Mouse (Mus musculus) stomach, embryonic 14.5 days (tissue): ENCODE results near the gene Platr17. TPM values are rescaled to one million over a fixed set of nuclear protein-coding genes. Genes with fewer than 3 reads are reported as not detected.
"Not testable (repeated sequence)": the region's sequence is repeated elsewhere in the genome, so short reads cannot be mapped to it uniquely, and the experiment has no call there.

Experiments used
- ATAC-seq: fragments of 200-750 bp; cut with Nextera tagmentation; 2 replicates; pipeline ENCODE4 v1.8.0; 2017; ENCODE audit warnings: low read depth, moderate TSS enrichment; ENCODE audit not compliant: insufficient number of reproducible peaks, insufficient read depth, low FRiP score
- H3K27ac ChIP-seq: fragments of 300-500 bp; sonication (generic); 2 replicates; pipeline ENCODE4 v1.5.1; 2014; ENCODE audit warnings: mild to moderate bottlenecking, low read length, moderate library complexity, mixed read lengths
- H3K27me3 ChIP-seq: fragments of 300-500 bp; sonication (generic); 2 replicates; pipeline ENCODE4 v1.6.1; 2014; ENCODE audit warnings: low read length, control low read depth, mixed read lengths; ENCODE audit not compliant: control insufficient read depth, insufficient read depth
- H3K36me3 ChIP-seq: fragments of 300-500 bp; sonication (generic); 2 replicates; pipeline ENCODE4 v1.6.1; 2014; ENCODE audit warnings: mild to moderate bottlenecking, control low read depth, low read length, moderate library complexity, mixed read lengths; ENCODE audit not compliant: control insufficient read depth, insufficient read depth
- H3K4me1 ChIP-seq: fragments of 300-500 bp; sonication (generic); 2 replicates; pipeline ENCODE4 v1.6.1; 2014; ENCODE audit warnings: low read length, control low read depth, mixed read lengths; ENCODE audit not compliant: control insufficient read depth, insufficient read depth
- H3K4me2 ChIP-seq: fragments of 300-500 bp; sonication (generic); replicated peaks from 2 replicates; pipeline ENCODE4 v1.6.1; 2014; ENCODE audit warnings: low read depth, low read length, control low read depth
- H3K4me3 ChIP-seq: fragments of 300-500 bp; sonication (generic); 2 replicates; pipeline ENCODE4 v1.5.1; 2014; ENCODE audit warnings: low read depth, low read length, control low read depth
- H3K9ac ChIP-seq: fragments of 300-500 bp; sonication (generic); replicated peaks from 2 replicates; pipeline ENCODE4 v1.6.1; 2014; ENCODE audit warnings: low read depth, mild to moderate bottlenecking, control low read depth, low read length, moderate library complexity, mixed read lengths
- H3K9me3 ChIP-seq: fragments of 300-500 bp; sonication (generic); 2 replicates; pipeline ENCODE4 v1.6.1; 2016; ENCODE audit warnings: low read depth, low read length, control low read depth; ENCODE audit not compliant: control insufficient read depth
- WGBS: fragments of 180-500 bp; shearing (Covaris S2); extraction: QIAGEN DNeasy Blood & Tissue Kit; methylation state at CpG from one replicate; pipeline ENCODE4 v1.1.7; 2014; 5-methylcytosine and 5-hydroxymethylcytosine counted together
- polyA plus RNA-seq: library from polyadenylated mRNA; unstranded; fragments of >200 nt; fragmentation: Nextera tagmentation; extraction: Ambion mirVana; gene quantifications from 2 replicates; pipeline ENCODE4 v1.2.1, GENCODE M21; 2014

The Platr17 gene
- 0.54 and 1.00 TPM in 2 replicates for polyA plus RNA-seq

DNA sequence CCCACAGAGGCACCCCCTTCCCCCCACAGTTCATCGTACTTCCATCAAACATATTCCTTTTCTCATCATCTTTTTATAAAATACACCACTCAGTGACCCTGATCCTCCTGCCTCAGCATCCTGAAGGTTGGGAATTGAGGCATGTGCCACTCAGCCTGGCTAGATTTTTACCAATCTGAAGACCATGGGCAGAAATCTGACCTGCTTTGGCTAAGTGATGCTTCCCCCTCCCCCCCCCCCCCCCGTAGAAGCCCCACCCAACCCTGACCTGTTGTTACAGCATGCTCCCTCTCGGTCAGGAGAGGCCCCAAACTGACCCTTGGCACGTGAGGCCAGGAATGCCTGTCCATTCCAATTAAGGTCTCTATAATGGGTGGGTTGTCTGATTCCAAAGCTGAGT is at the start of gene Platr17:
Gene Platr17, plus strand, starts transcription at position 301 of the 400 bp plus-strand sequence.
- H3K4me2 ChIP-seq, ATAC-seq, H3K9ac ChIP-seq, H3K27ac ChIP-seq, H3K4me1 ChIP-seq, H3K36me3 ChIP-seq, H3K27me3 ChIP-seq, H3K9me3 ChIP-seq, H3K4me3 ChIP-seq: not testable (repeated sequence)
- WGBS = 35% methylated on average over 4 of the region's 4 CpGs

DNA sequence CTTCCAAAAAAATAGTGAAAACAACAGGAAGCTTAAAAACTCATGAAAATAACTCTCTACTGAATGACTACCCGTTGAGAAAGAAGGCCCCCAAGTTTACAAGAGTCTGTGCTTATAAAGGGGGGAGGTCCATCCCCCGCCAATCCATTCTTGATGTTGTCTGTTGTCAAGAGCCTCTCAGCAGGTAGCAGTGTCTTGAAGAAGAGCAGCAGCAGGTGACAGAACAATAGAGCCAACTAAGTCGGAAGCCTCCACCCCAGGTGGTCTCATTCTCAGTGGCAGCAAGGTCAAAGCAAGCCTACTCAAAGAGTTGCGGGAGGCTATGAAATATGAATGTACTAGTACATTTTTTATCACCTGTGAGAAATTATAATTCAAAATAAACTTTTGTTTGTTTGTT is 47.1 kb upstream of the Platr17 start:
- no peaks in the 10 kb centered on the region for H3K36me3 ChIP-seq
- H3K4me2 ChIP-seq = no peak overlapping the region
- WGBS = 83% methylated on average over 4 of the region's 4 CpGs
- no peak for ATAC-seq
- no peaks in the 10 kb centered on the region for H3K9me3 ChIP-seq
- H3K4me1 ChIP-seq = no peaks in the 10 kb centered on the region
- H3K27ac ChIP-seq = no peak overlapping the region
- no peak overlapping the region for H3K4me3 ChIP-seq
- no peak overlapping the region for H3K9ac ChIP-seq
- no peaks in the 10 kb centered on the region for H3K27me3 ChIP-seq

DNA sequence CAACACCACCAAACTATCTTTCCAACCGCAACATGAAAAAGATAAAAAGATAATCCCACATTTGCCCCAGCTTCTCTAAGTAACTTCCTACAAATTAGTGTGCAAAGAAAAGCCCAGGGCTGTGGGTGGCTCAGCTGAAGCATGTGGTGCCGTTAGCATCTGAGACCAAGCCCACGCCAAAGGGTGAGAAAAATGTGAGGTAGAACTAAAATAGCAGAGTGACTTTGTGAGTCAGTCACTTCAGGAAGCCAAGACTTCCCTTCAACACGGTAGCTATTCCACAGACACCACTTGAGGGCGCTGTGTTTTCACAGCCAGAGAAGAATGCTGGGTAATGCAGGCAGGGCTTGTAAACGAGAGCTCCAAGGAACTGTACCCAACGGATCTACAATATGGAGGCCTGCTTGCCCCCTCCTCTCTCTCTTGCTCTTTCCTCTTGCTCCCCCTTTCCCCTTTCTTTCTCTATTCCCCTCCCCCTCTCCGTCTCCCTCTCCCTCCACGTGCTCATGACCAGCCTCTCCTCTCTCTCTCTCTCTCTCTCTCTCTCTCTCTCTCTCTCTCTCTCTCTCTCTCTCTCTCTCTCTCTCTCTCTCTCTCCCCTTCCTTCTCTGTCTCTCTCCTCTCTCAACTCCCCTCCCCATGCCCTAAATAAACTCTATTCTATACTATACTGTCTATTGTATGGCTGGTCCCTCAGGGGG is 39.5 kb upstream of the Platr17 start:
- H3K4me1 ChIP-seq = no peaks in the 10 kb centered on the region
- H3K4me3 ChIP-seq = no peak overlapping the region
- no peak for ATAC-seq
- H3K9ac ChIP-seq = no peak overlapping the region
- no peak overlapping the region for H3K4me2 ChIP-seq
- no peaks in the 10 kb centered on the region for H3K9me3 ChIP-seq
- no peak overlapping the region for H3K27ac ChIP-seq
- no peaks in the 10 kb centered on the region for H3K27me3 ChIP-seq
- H3K36me3 ChIP-seq = no peaks in the 10 kb centered on the region
- 35% methylated on average over 9 of the region's 9 CpGs for WGBS

DNA sequence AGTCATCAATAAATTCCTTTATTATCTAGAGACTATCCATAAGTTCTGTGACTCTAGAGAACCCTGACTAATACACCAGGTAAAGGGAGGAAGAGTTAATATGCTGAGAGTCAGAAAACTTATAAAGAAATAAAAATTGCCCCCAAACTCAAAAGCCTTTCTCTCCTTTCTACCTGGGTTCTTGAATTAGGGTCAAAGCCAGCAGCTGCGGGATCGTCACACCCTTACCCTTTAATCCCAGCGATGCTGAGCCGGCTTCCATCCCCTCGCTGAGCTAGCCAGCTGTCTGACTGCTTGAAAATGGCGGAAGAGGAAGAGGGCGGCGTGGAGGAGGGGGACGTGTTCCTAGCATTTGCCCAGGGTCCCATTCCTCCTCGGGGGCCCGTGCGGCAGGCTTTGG is 31.4 kb upstream of the Platr17 start, which contains the start of gene Gm7029:
Gene Gm7029, plus strand, starts transcription at position 301 of the 400 bp plus-strand sequence.
- not testable (repeated sequence) for H3K27ac ChIP-seq, H3K4me3 ChIP-seq, ATAC-seq, H3K36me3 ChIP-seq, H3K9ac ChIP-seq, H3K9me3 ChIP-seq, H3K27me3 ChIP-seq, H3K4me1 ChIP-seq, H3K4me2 ChIP-seq
- WGBS = 87% methylated on average over 4 of the region's 12 CpGs

DNA sequence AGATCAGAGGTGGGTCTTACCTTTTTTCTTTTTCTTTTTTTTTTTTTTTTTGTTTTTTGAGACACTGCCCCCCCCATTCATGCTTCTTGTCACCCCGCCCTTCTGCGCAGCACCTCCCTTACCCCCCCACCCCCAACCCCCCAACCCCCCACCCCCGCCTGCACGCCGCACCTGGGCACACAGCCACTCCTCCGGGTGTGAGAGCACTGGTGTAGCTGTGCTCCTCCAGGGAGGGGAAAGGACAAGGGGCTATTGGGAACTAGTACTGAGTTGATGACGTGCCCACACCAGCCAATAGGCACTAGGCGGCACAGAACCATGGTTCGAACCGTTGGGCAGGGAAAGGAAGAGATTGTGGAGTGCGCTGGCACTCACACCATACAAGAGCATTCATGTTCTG is 30.5 kb upstream of the Platr17 start:
- peaks cover 8% of the 10 kb centered on the region; the same call in 1 of the 2 replicates for H3K36me3 ChIP-seq
- H3K9ac ChIP-seq = no peak overlapping the region
- H3K9me3 ChIP-seq = no peaks in the 10 kb centered on the region
- no peaks in the 10 kb centered on the region for H3K27me3 ChIP-seq
- H3K4me3 ChIP-seq = no peak overlapping the region
- no peak overlapping the region for H3K27ac ChIP-seq
- no peak overlapping the region for H3K4me2 ChIP-seq
- WGBS = 89% methylated on average over 11 of the region's 11 CpGs
- no peaks in the 10 kb centered on the region for H3K4me1 ChIP-seq
- no peak for ATAC-seq

DNA sequence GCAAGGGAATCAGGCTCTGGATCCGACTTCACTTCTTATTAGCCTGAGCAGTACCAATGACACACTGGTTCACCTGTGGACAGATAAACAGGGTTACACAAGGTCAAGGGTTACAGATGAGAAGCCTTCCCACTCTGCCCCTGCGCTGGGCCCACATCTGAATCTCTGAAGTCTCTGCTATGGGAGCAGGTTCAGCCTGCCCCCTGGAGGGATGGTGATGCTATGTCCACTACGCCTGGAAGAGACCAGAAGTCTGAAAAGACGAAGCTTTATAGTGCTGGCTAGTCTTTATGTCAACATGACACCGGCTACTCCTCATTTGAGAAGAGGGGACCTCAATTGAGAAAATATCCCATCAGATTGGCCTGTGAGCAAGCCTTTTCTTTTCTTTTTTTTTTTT is 29.1 kb upstream of the Platr17 start:
- not testable (repeated sequence) for H3K4me1 ChIP-seq, H3K9ac ChIP-seq, ATAC-seq, H3K27ac ChIP-seq, H3K27me3 ChIP-seq, H3K4me2 ChIP-seq, H3K4me3 ChIP-seq, H3K9me3 ChIP-seq
- H3K36me3 ChIP-seq = peaks cover 12% of the 10 kb centered on the region; the same call in 1 of the 2 replicates
- 79% methylated on average over 5 of the region's 5 CpGs for WGBS

DNA sequence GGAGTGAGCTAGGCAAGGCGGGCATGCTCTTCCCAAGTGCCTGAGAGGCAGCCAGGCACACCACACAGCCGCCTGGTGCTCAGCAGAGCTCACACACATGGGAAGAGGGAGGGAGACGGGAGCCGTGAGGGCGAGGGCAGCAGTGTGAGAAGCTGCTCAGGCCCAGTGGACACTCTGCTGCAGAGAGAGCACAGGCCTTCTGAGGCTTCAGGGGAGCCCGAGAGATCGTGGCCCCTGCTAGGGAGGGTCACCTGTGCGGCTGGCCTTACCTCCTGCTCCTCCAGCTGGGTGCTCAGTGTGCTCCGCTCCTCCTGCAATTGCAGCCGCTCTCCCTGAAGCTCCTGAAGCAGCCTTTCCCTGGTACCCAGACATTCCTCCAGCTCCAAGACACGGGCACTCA is 20.6 kb upstream of the Platr17 start:
- H3K4me1 ChIP-seq, H3K27me3 ChIP-seq, H3K27ac ChIP-seq, H3K9ac ChIP-seq, H3K4me3 ChIP-seq, H3K9me3 ChIP-seq, ATAC-seq, H3K4me2 ChIP-seq: not testable (repeated sequence)
- peaks cover 23% of the 10 kb centered on the region for H3K36me3 ChIP-seq
- 96% methylated on average over 8 of the region's 11 CpGs for WGBS

DNA sequence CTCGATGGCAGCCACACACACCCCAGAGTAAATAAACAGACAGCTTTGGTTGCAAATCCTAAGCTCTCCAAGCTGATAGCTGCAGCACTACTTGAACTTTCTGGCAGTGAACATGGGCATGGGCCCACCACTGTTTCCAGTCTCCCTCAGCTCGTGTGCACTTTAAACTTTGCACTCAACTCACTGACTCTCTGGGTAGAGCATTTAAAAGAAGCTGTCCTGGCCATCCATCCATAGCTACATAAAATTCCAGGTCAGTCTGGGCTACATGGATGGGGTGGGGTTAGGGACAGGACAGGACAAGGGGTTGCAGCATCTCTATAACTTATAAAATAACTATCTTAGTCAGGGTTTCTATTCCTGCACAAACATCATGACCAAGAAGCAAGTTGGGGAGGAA is 17.1 kb upstream of the Platr17 start:
- H3K9ac ChIP-seq, ATAC-seq, H3K4me2 ChIP-seq, H3K4me3 ChIP-seq, H3K4me1 ChIP-seq, H3K27ac ChIP-seq, H3K27me3 ChIP-seq, H3K9me3 ChIP-seq: not testable (repeated sequence)
- 40% methylated on average over 2 of the region's 2 CpGs for WGBS
- peaks cover 11% of the 10 kb centered on the region for H3K36me3 ChIP-seq

DNA sequence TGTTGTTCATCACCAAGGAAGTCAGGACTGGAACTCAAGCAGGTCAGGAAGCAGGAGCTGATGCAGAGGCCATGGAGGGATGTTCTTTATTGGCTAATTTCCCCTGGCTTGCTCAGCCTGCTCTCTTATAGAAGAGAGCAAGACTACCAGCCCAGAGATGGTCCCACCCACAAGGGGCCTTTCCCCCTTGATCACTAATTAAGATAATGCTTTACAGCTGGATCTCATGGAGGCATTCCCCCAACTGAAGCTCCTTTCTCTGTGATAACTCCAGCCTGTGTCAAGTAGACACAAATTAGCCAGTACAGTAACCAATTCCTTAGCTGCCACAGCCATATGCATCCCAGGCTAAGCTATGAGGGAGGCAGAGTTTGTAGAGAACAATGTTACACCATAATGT is 16.7 kb upstream of the Platr17 start:
- H3K27ac ChIP-seq, H3K9me3 ChIP-seq, ATAC-seq, H3K9ac ChIP-seq, H3K4me3 ChIP-seq, H3K4me1 ChIP-seq, H3K27me3 ChIP-seq: not testable (repeated sequence)
- H3K4me2 ChIP-seq = peak overlapping the region; percentile 50; the same call in 1 of the 2 replicates
- peaks cover 11% of the 10 kb centered on the region for H3K36me3 ChIP-seq
